Mouse (Mus musculus): ENCODE measurements around the gene Itgb2.

DNA sequence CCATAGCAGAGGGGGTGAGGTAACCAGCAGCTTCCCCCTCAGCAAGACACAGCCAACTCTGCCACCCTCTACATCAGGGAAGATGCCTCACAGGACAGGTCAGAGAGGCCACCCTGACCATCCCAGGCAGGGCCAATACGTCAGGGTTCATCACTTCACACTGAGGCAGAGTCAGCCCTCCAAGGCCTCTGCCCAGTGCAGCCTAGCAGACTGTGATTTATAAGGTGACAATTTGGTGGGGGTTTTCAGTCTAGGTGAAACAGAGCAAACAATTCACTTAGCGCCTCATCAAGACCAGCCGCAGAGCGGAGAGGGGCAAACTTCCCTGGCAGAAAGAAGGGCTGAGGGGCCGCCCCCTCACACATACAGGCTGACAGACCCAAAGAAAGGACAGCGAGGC, 31.8 kb upstream of the Itgb2 start:
- no peak for TF ChIP-seq CTCF (IDR thresholded peaks at IDR 0.05; ENCODE audit: control insufficient read depth, insufficient read depth, low read length)
- TF ChIP-seq POLR2A (IDR thresholded peaks at IDR 0.05; ENCODE audit: borderline replicate concordance, control insufficient read depth, low read depth, low read length): no peak

Measured in bone marrow, adult 2 months (tissue).